Mouse (Mus musculus): ENCODE measurements around the gene Upb1. TPM values are rescaled to one million over a fixed set of nuclear protein-coding genes. Genes with fewer than 3 reads are reported as not detected.
"Not testable (repeated sequence)": the region's sequence is repeated elsewhere in the genome, so short reads cannot be mapped to it uniquely, and the experiment has no call there.

Gene Upb1
- polyA plus RNA-seq, 1 experiment from 2014 or later: 0.38 TPM

DNA sequence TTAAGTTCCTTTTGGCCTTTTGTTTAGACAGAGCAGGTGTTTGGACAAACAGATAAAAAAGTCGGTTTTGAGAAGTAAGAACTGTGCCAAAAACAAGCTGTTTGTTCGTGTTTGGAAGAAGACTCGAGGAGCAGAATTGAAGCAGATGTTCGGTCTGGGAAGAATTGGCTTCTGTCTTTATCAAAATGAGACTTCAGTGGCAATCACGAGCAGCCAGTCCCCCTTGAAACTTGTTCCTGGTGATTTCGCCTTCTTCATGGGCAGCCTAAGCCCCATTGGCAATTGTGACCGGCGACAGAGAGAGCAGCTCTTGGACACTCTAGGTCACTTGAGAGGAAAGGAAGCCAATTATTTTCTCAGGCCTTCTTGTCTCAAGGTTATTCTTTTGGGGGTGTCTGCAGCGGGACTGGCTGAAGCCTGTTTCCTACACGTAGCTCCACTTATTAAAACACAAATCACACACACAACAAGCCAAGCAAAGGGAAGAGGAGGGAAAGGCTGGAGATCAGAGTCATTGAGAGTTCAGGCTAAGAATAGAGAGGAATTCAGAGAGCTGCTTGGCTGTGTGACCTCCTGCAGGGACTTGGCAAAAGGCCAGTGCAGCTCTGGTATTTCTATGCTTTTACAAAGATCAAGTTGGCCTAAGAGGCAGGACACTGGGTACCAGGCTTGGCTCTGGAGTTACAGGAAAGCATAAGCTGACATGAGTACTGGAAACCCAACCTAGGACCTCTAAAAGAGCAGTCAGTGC lies 50.3 kb downstream of the Upb1 start:
- Histone ChIP-seq H3K9ac (ENCODE audit: low read length) (no peak overlapping the region), H3K27ac (ENCODE audit: low read depth) (peak overlapping the region; percentile 51), H3K4me1 (replicated peaks; ENCODE audit: control insufficient read depth, insufficient read depth, low read length) (peaks cover 12% of the 10 kb centered on the region), H3K36me3 (ENCODE audit: control insufficient read depth, insufficient read depth, low read length) (no peaks in the 10 kb centered on the region), H3K9me3 (ENCODE audit: control insufficient read depth, low read length) (no peaks in the 10 kb centered on the region), H3K4me2 (ENCODE audit: low read length) (no peak overlapping the region), H3K4me3 (ENCODE audit: low read depth, low read length) (no peak overlapping the region), H3K27me3 (replicated peaks; ENCODE audit: control insufficient read depth, insufficient read depth, low read length) (no peaks in the 10 kb centered on the region)
- WGBS: 55% methylated on average over 10 of the region's 10 CpGs
- DNase-seq (ENCODE audit: low spot score): no peak
- peak; percentile 42 for ATAC-seq (replicated peaks; ENCODE audit: low FRiP score, low TSS enrichment, low read depth)

DNA sequence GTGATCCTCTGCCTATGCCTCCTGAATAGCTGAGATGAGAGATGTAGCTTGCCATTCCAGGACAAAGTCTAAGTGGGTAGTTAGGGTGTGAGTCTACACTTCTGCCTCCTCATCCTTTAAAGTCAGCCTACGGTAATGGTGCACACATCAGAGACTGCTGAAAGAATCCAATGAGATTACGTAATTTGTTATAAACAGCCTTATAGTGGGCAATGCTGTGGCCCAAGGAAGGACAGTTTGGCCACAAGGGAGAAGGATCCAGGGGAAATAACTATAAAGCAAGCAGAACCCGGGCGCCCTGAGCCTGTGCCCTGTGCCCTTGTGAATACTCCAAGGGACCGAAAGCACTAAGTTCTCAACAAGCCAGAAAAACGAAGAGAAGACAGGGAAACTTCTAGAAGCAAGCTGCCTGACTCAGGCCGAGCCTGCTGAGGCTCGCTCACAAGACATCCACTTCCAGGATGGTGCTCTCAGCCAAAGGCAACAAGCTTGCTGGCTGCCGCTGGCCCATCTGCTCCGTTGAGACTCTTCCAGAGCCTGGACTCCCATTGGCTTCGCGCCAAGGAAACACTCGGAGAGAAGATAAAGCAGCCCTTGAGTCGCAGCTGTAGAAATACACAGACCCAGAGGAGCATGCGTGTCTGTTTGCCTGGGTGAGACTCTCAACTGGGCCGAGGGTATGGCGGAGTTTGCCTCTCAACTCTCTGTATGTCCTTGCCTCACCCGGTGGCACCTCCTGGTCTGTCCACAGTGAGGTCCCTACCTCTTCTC lies 55.3 kb downstream of the Upb1 start:
- 63% methylated on average over 11 of the region's 18 CpGs for WGBS
- H3K9ac ChIP-seq (ENCODE audit: low read length); H3K27me3 ChIP-seq (replicated peaks; ENCODE audit: control insufficient read depth, insufficient read depth, low read length); H3K27ac ChIP-seq (ENCODE audit: low read depth); H3K4me2 ChIP-seq (ENCODE audit: low read length); H3K36me3 ChIP-seq (ENCODE audit: control insufficient read depth, insufficient read depth, low read length); H3K4me1 ChIP-seq (replicated peaks; ENCODE audit: control insufficient read depth, insufficient read depth, low read length); H3K9me3 ChIP-seq (ENCODE audit: control insufficient read depth, low read length); H3K4me3 ChIP-seq (ENCODE audit: low read depth, low read length); DNase-seq (ENCODE audit: low spot score): not testable (repeated sequence)
- ATAC-seq (replicated peaks; ENCODE audit: low FRiP score, low TSS enrichment, low read depth): peak; percentile 47; the same call in 1 of the 2 replicates

DNA sequence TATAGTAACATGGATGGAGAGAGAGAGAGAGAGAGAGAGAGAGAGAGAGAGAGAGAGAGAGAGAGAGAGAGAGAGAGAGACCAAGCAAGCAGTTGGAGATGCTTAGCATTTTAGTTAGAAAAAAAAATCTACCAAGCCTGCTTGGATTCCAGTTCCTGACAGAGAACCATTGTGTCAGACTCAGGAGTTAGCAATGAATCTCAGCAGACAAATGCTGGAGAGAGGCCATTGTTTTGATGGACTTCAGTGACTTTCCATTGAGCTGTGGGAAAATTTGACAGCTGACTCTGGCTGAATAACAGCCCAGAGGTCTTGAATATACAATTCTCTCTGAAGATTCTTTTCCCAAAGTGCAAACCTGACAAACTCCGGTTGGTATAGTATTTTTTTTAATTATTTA lies 56.9 kb downstream of the Upb1 start:
- Histone ChIP-seq H3K27me3 (replicated peaks; ENCODE audit: control insufficient read depth, insufficient read depth, low read length) (no peaks in the 10 kb centered on the region), H3K4me2 (ENCODE audit: low read length) (no peak overlapping the region), H3K4me3 (ENCODE audit: low read depth, low read length) (no peak overlapping the region), H3K36me3 (ENCODE audit: control insufficient read depth, insufficient read depth, low read length) (no peaks in the 10 kb centered on the region), H3K27ac (ENCODE audit: low read depth) (no peak overlapping the region), H3K9me3 (ENCODE audit: control insufficient read depth, low read length) (no peaks in the 10 kb centered on the region; the same call in 1 of the 2 replicates), H3K9ac (ENCODE audit: low read length) (no peak overlapping the region), H3K4me1 (replicated peaks; ENCODE audit: control insufficient read depth, insufficient read depth, low read length) (no peaks in the 10 kb centered on the region)
- DNase-seq (ENCODE audit: low spot score) (no peak), ATAC-seq (replicated peaks; ENCODE audit: low FRiP score, low TSS enrichment, low read depth) (no peak)
- 67% methylated on average over 1 of the region's 1 CpGs for WGBS

DNA sequence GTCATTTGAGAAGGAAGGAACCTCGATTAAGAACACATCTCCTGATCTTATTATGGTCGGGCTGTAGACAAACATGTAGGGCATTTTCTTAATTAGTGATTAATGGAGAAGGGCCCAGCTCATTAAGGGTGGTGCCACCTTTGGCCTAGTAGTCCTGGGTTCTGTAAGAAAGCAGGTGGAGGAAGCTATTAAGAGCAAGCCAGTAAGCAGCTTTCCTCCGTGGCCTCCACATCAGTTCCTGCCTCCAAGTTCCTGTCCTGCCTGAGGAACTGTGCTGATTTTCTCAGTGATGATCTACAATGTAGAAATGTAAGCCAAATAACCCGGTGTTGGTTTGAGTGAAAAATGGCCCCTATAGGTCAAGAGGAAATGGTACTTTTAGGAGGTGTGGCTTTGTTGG lies 57.4 kb downstream of the Upb1 start:
- no peak overlapping the region for H3K27ac ChIP-seq (ENCODE audit: low read depth)
- ATAC-seq (replicated peaks; ENCODE audit: low FRiP score, low TSS enrichment, low read depth): no peak
- WGBS: 81% methylated on average over 4 of the region's 4 CpGs

DNA sequence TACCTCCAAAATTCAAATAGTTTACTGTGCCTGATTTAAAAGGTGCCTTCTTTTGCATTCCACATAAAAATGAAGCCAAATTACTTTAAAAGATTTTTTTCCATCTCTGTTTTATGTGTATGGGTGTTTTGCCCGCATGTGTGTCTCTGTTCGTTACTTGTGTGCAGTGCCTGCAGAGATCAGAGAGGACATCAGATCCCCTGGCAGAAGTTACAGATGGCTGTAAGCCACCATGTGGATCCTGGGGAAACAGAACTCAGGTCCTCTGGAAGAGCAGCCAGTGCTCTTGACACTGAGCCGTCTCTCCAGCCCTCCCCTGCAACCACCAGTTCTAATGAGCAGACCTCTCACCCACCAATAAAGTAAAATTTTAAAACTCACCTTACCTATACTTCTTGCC lies 61.8 kb downstream of the Upb1 start:
- Histone ChIP-seq H3K4me3 (ENCODE audit: low read depth, low read length) (no peak overlapping the region), H3K9me3 (ENCODE audit: control insufficient read depth, low read length) (no peaks in the 10 kb centered on the region; the same call in 1 of the 2 replicates), H3K27me3 (replicated peaks; ENCODE audit: control insufficient read depth, insufficient read depth, low read length) (no peaks in the 10 kb centered on the region), H3K36me3 (ENCODE audit: control insufficient read depth, insufficient read depth, low read length) (no peaks in the 10 kb centered on the region), H3K27ac (ENCODE audit: low read depth) (no peak overlapping the region), H3K9ac (ENCODE audit: low read length) (no peak overlapping the region), H3K4me1 (replicated peaks; ENCODE audit: control insufficient read depth, insufficient read depth, low read length) (peaks cover 3% of the 10 kb centered on the region; the same call in 1 of the 2 replicates), H3K4me2 (ENCODE audit: low read length) (no peak overlapping the region)
- no peak for DNase-seq (ENCODE audit: low spot score)
- WGBS: 83% methylated on average over 3 of the region's 3 CpGs
- no peak for ATAC-seq (replicated peaks; ENCODE audit: low FRiP score, low TSS enrichment, low read depth)

More for the DNA sequence above, 57.4 kb downstream of the Upb1 start:
- Histone ChIP-seq H3K36me3 (ENCODE audit: control insufficient read depth, insufficient read depth, low read length) (no peaks in the 10 kb centered on the region), H3K4me1 (replicated peaks; ENCODE audit: control insufficient read depth, insufficient read depth, low read length) (no peaks in the 10 kb centered on the region), H3K27me3 (replicated peaks; ENCODE audit: control insufficient read depth, insufficient read depth, low read length) (no peaks in the 10 kb centered on the region), H3K4me3 (ENCODE audit: low read depth, low read length) (no peak overlapping the region), H3K4me2 (ENCODE audit: low read length) (no peak overlapping the region), H3K9me3 (ENCODE audit: control insufficient read depth, low read length) (no peaks in the 10 kb centered on the region; the same call in 1 of the 2 replicates), H3K9ac (ENCODE audit: low read length) (no peak overlapping the region)
- DNase-seq (ENCODE audit: low spot score): no peak

DNA sequence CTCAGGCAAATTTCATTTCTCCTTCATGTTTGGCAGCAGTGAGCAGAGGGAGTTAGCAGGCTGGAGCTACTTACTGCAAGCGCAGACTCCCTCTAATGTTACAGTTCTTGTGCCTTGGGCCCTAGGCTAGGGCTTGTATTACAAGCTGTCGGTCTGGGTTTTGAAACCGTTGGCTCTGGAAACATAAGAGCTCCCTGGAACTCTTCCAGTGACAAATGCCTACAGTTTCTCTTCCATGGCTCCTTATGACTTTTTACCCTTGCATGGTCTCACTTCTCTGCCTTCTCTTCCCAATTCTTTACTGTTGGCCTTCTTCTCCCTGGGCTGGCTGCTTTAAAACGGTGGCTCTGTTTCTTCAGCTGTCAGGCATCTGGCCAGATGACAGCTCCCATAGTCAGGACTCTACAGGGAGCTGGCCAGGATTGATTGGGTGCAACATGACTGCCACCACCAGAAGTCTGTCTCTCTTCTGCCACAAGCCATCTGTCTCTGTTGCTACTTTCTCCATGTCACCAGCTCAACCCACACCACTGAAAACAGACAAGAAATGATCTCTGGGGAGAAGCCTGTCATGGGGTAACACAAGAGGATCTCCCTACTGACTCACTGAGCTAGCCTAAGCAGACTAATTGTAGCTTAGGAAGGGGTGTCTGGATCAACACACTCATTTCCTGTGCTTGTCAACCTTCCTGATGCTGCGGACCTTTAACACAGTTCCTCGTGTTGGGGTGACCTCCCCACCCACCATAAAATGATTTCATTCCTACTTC lies 65.1 kb downstream of the Upb1 start:
- no peaks in the 10 kb centered on the region for H3K9me3 ChIP-seq (ENCODE audit: control insufficient read depth, low read length)
- H3K4me2 ChIP-seq (ENCODE audit: low read length): no peak overlapping the region
- no peak overlapping the region for H3K27ac ChIP-seq (ENCODE audit: low read depth)
- H3K36me3 ChIP-seq (ENCODE audit: control insufficient read depth, insufficient read depth, low read length): no peaks in the 10 kb centered on the region
- H3K27me3 ChIP-seq (replicated peaks; ENCODE audit: control insufficient read depth, insufficient read depth, low read length): no peaks in the 10 kb centered on the region
- ATAC-seq (replicated peaks; ENCODE audit: low FRiP score, low TSS enrichment, low read depth): no peak
- 41% methylated on average over 6 of the region's 6 CpGs for WGBS
- H3K4me3 ChIP-seq (ENCODE audit: low read depth, low read length): no peak overlapping the region
- no peak for DNase-seq (ENCODE audit: low spot score)
- H3K4me1 ChIP-seq (replicated peaks; ENCODE audit: control insufficient read depth, insufficient read depth, low read length): peaks cover 3% of the 10 kb centered on the region; the same call in 1 of the 2 replicates
- no peak overlapping the region for H3K9ac ChIP-seq (ENCODE audit: low read length)

DNA sequence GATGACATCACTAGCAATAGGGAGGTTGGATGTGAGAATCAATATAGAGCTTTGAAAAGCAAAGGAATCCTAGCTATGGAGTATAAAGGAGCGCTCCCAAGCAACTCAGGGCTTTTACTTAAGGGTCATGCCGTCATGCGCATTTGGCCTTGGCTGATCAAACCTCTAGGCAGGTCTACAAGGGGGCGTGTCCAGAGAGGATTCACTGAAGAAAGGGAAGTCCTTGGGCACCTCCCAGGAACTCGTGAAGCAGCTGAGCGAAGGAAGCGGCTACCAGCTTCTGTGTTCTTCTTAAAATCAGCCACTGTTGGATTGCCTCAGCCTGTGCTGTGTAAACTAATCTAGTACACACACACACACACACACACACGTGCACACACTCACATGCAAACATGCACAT lies 72.5 kb downstream of the Upb1 start:
- H3K4me2 ChIP-seq (ENCODE audit: low read length): no peak overlapping the region
- H3K4me1 ChIP-seq (replicated peaks; ENCODE audit: control insufficient read depth, insufficient read depth, low read length): no peaks in the 10 kb centered on the region
- H3K36me3 ChIP-seq (ENCODE audit: control insufficient read depth, insufficient read depth, low read length): no peaks in the 10 kb centered on the region
- H3K9ac ChIP-seq (ENCODE audit: low read length): no peak overlapping the region
- DNase-seq (ENCODE audit: low spot score): no peak
- H3K9me3 ChIP-seq (ENCODE audit: control insufficient read depth, low read length): no peaks in the 10 kb centered on the region
- H3K27me3 ChIP-seq (replicated peaks; ENCODE audit: control insufficient read depth, insufficient read depth, low read length): no peaks in the 10 kb centered on the region
- 68% methylated on average over 8 of the region's 8 CpGs for WGBS
- no peak overlapping the region for H3K27ac ChIP-seq (ENCODE audit: low read depth)
- ATAC-seq (replicated peaks; ENCODE audit: low FRiP score, low TSS enrichment, low read depth): no peak
- H3K4me3 ChIP-seq (ENCODE audit: low read depth, low read length): no peak overlapping the region

DNA sequence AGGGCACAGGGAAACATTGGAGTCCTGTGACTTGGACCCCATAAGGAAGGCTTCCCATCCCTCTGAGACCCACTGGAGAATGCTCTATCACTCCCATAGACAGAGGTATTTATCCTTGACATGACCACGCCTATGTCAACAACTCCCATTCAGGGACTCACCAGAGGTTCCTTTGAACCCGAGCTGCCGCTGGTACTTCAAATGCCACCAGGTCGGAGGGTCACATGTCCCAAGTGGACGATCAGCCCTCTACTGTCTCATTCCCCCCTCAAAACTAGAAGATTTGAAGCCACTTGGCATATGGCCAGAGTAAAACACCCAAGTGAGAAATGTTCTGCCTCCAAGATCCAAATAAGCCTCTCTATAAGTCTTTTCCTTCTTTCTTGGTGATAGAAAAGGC lies 73.7 kb downstream of the Upb1 start:
- Histone ChIP-seq H3K4me3 (ENCODE audit: low read depth, low read length) (no peak overlapping the region), H3K27me3 (replicated peaks; ENCODE audit: control insufficient read depth, insufficient read depth, low read length) (no peaks in the 10 kb centered on the region), H3K9ac (ENCODE audit: low read length) (no peak overlapping the region), H3K4me1 (replicated peaks; ENCODE audit: control insufficient read depth, insufficient read depth, low read length) (no peaks in the 10 kb centered on the region), H3K36me3 (ENCODE audit: control insufficient read depth, insufficient read depth, low read length) (no peaks in the 10 kb centered on the region), H3K4me2 (ENCODE audit: low read length) (no peak overlapping the region), H3K9me3 (ENCODE audit: control insufficient read depth, low read length) (no peaks in the 10 kb centered on the region), H3K27ac (ENCODE audit: low read depth) (no peak overlapping the region)
- WGBS: 43% methylated on average over 5 of the region's 5 CpGs
- no peak for DNase-seq (ENCODE audit: low spot score)
- ATAC-seq (replicated peaks; ENCODE audit: low FRiP score, low TSS enrichment, low read depth): no peak
